Mouse (Mus musculus): ENCODE results near the gene Apmap.

DNA sequence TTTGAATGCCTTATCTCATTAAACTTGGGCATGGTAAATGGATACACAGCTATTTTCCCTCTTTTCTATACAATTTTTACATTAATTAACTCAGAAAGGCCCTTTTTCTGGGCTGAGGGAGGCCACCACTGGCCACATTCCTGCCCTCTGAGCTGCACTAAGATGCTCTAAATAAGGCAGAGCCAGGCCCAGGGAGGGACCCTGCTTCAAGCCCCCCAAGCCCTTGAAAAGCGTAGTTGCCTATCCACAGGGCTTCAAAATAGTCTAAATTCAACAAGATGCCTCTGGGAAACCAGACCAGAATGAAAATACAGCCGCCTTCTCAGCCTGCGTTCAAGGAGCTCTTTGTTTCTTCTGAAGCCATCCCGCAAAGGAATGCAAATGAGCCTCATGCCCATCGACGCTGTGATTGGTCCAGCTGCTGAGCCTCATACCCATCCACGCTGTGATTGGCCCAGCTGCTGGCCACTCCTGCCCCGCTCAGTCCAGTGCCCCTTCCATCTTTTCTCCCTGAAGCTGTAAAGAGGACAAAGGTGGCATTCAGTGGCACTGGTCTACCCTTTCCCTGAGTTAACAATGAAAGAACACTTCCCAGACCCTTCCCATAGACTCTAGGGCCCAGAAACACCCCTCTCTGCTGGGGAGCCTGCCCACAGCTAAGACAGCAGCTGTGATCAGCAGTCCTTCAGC is 35.5 kb upstream of the Apmap start:
- no peak for TF ChIP-seq CTCF (IDR thresholded peaks at IDR 0.05; ENCODE audit: control insufficient read depth, insufficient read depth, low read length)
- TF ChIP-seq POLR2A (IDR thresholded peaks at IDR 0.05; ENCODE audit: borderline replicate concordance, control insufficient read depth, low read depth, low read length), result no peak
